Comparison of ENCODE assay signal across 12 mouse cellular contexts in the genomic region with DNA sequence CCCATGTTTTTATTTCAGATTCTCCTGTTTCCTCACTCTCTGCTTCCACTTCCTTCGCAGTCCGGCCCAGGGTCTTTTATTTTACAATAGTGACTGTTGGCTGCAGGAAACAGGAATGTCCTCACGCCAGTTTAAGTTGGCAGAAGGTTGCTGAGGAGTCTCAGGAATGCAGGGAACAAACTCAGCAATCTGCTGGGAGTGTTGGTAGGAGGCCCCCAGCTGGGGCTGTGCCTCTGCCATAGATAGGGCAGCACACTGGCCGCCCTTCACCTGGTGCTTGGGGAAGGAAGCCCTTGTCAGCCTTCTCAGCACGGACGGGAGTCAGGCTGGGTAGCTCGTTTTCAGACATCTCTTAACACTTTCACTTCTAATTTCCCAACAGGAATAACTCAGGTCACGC. TPM values are rescaled to one million over a fixed set of nuclear protein-coding genes. Genes with fewer than 3 reads are reported as not detected.
DNase-seq lines count a peak whose midpoint lies in the region; ATAC-seq and TF ChIP-seq lines count a peak whose summit lies in the region.
"Had no signal": no experiment of that assay in that cellular context is flagged by ENCODE, and none has a peak within 500 bp of the region (broad histone marks: within the 10 kb centered on the region; RNA-seq: fewer than 3 reads in every experiment).

No protein-coding gene starts in this region.

- peaks cover 44% of the 10 kb centered on the region for H3K4me1 ChIP-seq in heart, adult 2 months (ENCODE audit: control insufficient read depth, insufficient read depth, low read length)
- H3K4me1 ChIP-seq in heart, embryonic 10.5 days: peaks cover 72% of the 10 kb centered on the region
- peaks cover 52% of the 10 kb centered on the region for H3K4me1 ChIP-seq in kidney, embryonic 15.5 days
- H3K4me1 ChIP-seq in hindbrain, embryonic 10.5 days (replicated peaks): peaks cover 36% of the 10 kb centered on the region
- peaks cover 6% of the 10 kb centered on the region for H3K4me1 ChIP-seq in cerebellum, adult 2 months (ENCODE audit: control insufficient read depth, insufficient read depth, low read length)
- peaks cover 19% of the 10 kb centered on the region for H3K4me1 ChIP-seq in hindbrain, embryonic 13.5 days (replicated peaks)

- no peak for TF ChIP-seq CTCF in heart, adult 2 months (IDR thresholded peaks at IDR 0.05)
- no peak for TF ChIP-seq CTCF in cerebellum, adult 2 months (IDR thresholded peaks at IDR 0.05; ENCODE audit: borderline replicate concordance, insufficient read depth, low read depth, low read length)

- 0 out of 2 replicates have a peak, but pooled peaks have one; percentile 21 for TF ChIP-seq EP300 in heart, adult 2 months (IDR thresholded peaks at IDR 0.05; ENCODE audit: insufficient read depth, low read depth, low read length)

- peak in 1 of 2 experiments; percentile 38 for DNase-seq in heart, adult 2 months
- no peak for DNase-seq in heart, postnatal 25 days (ENCODE audit: low spot score)
- DNase-seq in heart, embryonic 10.5 days (ENCODE audit: low spot score): peak; percentile 75
- DNase-seq in lung, postnatal 10 days: peak; percentile 70
- no peak for DNase-seq in hindbrain, embryonic 10.5 days (ENCODE audit: low spot score)
- no peak for DNase-seq in cerebellum, adult 2 months
- DNase-seq: adrenal gland, postnatal 10 days; B cell, adult 2 months; cerebellum, adult 9-11 months; thymus, adult 2 months had no signal

- peaks cover 24% of the 10 kb centered on the region for H3K36me3 ChIP-seq in heart, adult 2 months (ENCODE audit: control insufficient read depth, insufficient read depth, low read length)
- H3K36me3 ChIP-seq in heart, embryonic 10.5 days: no peaks in the 10 kb centered on the region
- H3K36me3 ChIP-seq in kidney, embryonic 15.5 days: peaks cover 7% of the 10 kb centered on the region; the same call in 1 of the 2 replicates
- H3K36me3 ChIP-seq in hindbrain, embryonic 10.5 days: peaks cover 7% of the 10 kb centered on the region; the same call in 1 of the 2 replicates
- no peaks in the 10 kb centered on the region for H3K36me3 ChIP-seq in hindbrain, embryonic 13.5 days

- peak overlapping the region; percentile 74 for H3K27ac ChIP-seq in heart, adult 2 months
- H3K27ac ChIP-seq in heart, embryonic 10.5 days: peak overlapping the region; percentile 18; the same call in 1 of the 2 replicates
- H3K27ac ChIP-seq in kidney, embryonic 15.5 days: peak overlapping the region; percentile 34; the same call in 1 of the 2 replicates
- no peak overlapping the region for H3K27ac ChIP-seq in hindbrain, embryonic 10.5 days
- no peak overlapping the region for H3K27ac ChIP-seq in cerebellum, adult 2 months (ENCODE audit: insufficient read depth, low read length)
- no peak overlapping the region for H3K27ac ChIP-seq in hindbrain, embryonic 13.5 days

- 34% methylated on average over 8 of the region's 8 CpGs for WGBS in heart, adult 2 months
- 31% methylated on average over 8 of the region's 8 CpGs for WGBS in heart, embryonic 10.5 days
- WGBS in kidney, embryonic 15.5 days: 66% methylated on average over 8 of the region's 8 CpGs
- WGBS in hindbrain, embryonic 10.5 days: 65% methylated on average over 8 of the region's 8 CpGs
- WGBS in cerebellum, adult 2 months: 61% methylated on average over 8 of the region's 8 CpGs
- 79% methylated on average over 8 of the region's 8 CpGs for WGBS in hindbrain, embryonic 13.5 days

- ATAC-seq in kidney, embryonic 15.5 days (replicated peaks; ENCODE audit: low FRiP score): no peak
- ATAC-seq in hindbrain, embryonic 13.5 days (ENCODE audit: low FRiP score): no peak

- 0 out of 2 replicates have a peak, but pooled peaks have one; percentile 12 for TF ChIP-seq POLR2A in heart, adult 2 months (IDR thresholded peaks at IDR 0.05; ENCODE audit: insufficient read depth, low read depth, low read length)
- no peak for TF ChIP-seq POLR2A in cerebellum, adult 2 months (IDR thresholded peaks at IDR 0.05; ENCODE audit: borderline replicate concordance, insufficient read depth, low read length)

- H3K9ac ChIP-seq in heart, adult 2 months (ENCODE audit: low read depth, low read length): peak overlapping the region; percentile 33
- H3K9ac ChIP-seq in kidney, embryonic 15.5 days: no peak overlapping the region
- no peak overlapping the region for H3K9ac ChIP-seq in hindbrain, embryonic 13.5 days

- no peaks in the 10 kb centered on the region for H3K27me3 ChIP-seq in heart, adult 2 months (ENCODE audit: control insufficient read depth, insufficient read depth, low read length)
- no peaks in the 10 kb centered on the region for H3K27me3 ChIP-seq in heart, embryonic 10.5 days (ENCODE audit: insufficient read depth, poor library complexity, severe bottlenecking)
- no peaks in the 10 kb centered on the region for H3K27me3 ChIP-seq in kidney, embryonic 15.5 days
- no peaks in the 10 kb centered on the region for H3K27me3 ChIP-seq in hindbrain, embryonic 10.5 days (ENCODE audit: insufficient read depth, poor library complexity, severe bottlenecking)
- H3K27me3 ChIP-seq in cerebellum, adult 2 months (ENCODE audit: control insufficient read depth, insufficient read depth, low read length): 0 out of 2 replicates have a peak, but pooled peaks cover 1% of the 10 kb centered on the region
- no peaks in the 10 kb centered on the region for H3K27me3 ChIP-seq in hindbrain, embryonic 13.5 days

- no peak overlapping the region for H3K4me2 ChIP-seq in kidney, embryonic 15.5 days
- H3K4me2 ChIP-seq in hindbrain, embryonic 13.5 days: no peak overlapping the region

- no peaks in the 10 kb centered on the region; the same call in 1 of the 2 replicates for H3K79me2 ChIP-seq in heart, adult 2 months (replicated peaks; ENCODE audit: control insufficient read depth, insufficient read depth, low read length)

- H3K4me3 ChIP-seq in heart, adult 2 months: peak overlapping the region; percentile 23
- H3K4me3 ChIP-seq in heart, embryonic 10.5 days: no peak overlapping the region
- no peak overlapping the region for H3K4me3 ChIP-seq in kidney, embryonic 15.5 days (replicated peaks)
- no peak overlapping the region for H3K4me3 ChIP-seq in hindbrain, embryonic 10.5 days
- H3K4me3 ChIP-seq in cerebellum, adult 2 months (replicated peaks; ENCODE audit: insufficient read depth, low read depth, low read length): no peak overlapping the region
- no peak overlapping the region for H3K4me3 ChIP-seq in hindbrain, embryonic 13.5 days

- no peaks in the 10 kb centered on the region for H3K9me3 ChIP-seq in heart, embryonic 10.5 days
- H3K9me3 ChIP-seq in kidney, embryonic 15.5 days (replicated peaks): no peaks in the 10 kb centered on the region
- no peaks in the 10 kb centered on the region for H3K9me3 ChIP-seq in hindbrain, embryonic 10.5 days
- H3K9me3 ChIP-seq in hindbrain, embryonic 13.5 days: no peaks in the 10 kb centered on the region

- intact Hi-C loops in heart, adult 2 months (cut with DNase I): loop anchor here (2.0 kb wide), 1 partner anchor 18 kb away; no protein-coding TSS in a partner anchor
- intact Hi-C loops in heart, postnatal 25 days (cut with DNase I): loop anchor here (2.0 kb wide), 1 partner anchor 18 kb away; no protein-coding TSS in a partner anchor

RNA-seq across cellular contexts. Expression of gene Smco4, which starts 32.0 kb away (rescaled TPM):
- total RNA-seq in heart, adult 2 months (2021): 10 to 100 TPM; 24.9 to 25.8 TPM
- 16.5 and 34.0 TPM in 2 replicates for polyA plus RNA-seq in heart, adult 2 months (2012; rRNA removed)
- total RNA-seq in heart, postnatal 25 days (2021): 10 to 100 TPM; 22.4 to 23.1 TPM
- 2.0 and 2.9 TPM in 2 replicates for polyA plus RNA-seq in heart, embryonic 10.5 days (2016; fragmentation: Nextera tagmentation; extraction: Ambion mirVana)
- 4.5 and 6.3 TPM in 2 replicates for polyA plus RNA-seq in kidney, embryonic 15.5 days (2015; fragmentation: Nextera tagmentation; extraction: Ambion mirVana)
- polyA plus RNA-seq in hindbrain, embryonic 10.5 days (2016; fragmentation: Nextera tagmentation; extraction: Ambion mirVana): 2.1 and 2.6 TPM in 2 replicates
- 4.6 and 5.8 TPM in 2 replicates for polyA plus RNA-seq in cerebellum, adult 2 months (2012; rRNA removed)
- polyA plus RNA-seq in hindbrain, embryonic 13.5 days (2015; fragmentation: Nextera tagmentation; extraction: Ambion mirVana): 0.50 and 1.0 TPM in 2 replicates

Comparison
In these comparisons a context has a peak if more than half of its experiments do, and no peak if none do; other contexts are left out.
1. DNase-seq: peak in heart, embryonic 10.5 days (single experiment) and lung, postnatal 10 days (single experiment); none in heart, postnatal 25 days (single experiment), hindbrain, embryonic 10.5 days (single experiment) and cerebellum, adult 2 months (0 of 2).
2. H3K27ac ChIP-seq: peak in heart, adult 2 months (single experiment), heart, embryonic 10.5 days (single experiment) and kidney, embryonic 15.5 days (single experiment); none in hindbrain, embryonic 10.5 days (single experiment), cerebellum, adult 2 months (single experiment) and hindbrain, embryonic 13.5 days (single experiment).